Mouse (Mus musculus): ENCODE measurements at regions not wholly inside any gene's neighbourhood (a gene's known extent, or its start where the extent isn't known, plus 50 kb on each side); places are given as distances from the start of the nearest gene placed in this dataset.

DNA sequence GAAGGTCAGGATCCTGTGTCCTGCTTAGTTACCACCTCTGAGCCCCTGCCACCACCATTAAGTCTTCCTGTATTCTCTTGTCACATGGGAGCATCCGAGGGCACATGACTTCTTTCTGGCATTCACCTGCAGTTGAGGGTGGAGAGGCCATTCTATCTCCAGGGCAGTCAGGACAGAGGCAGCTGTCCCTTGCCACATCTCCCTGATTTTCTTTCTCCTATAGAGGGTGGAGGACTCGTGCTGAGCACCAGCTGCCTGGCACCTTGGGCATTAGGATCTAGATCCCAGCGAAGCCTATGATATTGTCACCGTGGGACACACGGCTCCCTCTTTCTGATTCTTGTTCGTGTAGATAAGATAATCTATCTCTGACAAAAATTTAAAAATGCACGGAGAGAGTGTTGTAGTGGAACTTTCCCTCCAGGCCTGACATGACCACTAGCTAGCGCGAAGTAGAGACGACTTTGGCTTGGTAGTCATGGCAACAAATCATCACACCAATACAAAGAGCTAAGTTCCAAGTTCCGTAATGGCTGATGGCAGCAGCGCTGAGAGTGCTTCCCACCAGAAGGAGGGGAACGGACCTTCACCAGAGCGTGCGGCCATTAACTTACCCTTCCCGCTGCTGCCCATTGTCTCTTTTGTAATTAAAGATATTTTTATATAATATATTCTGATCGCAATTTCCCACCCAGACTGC is 137.7 kb downstream of the Ipmk start:
- DNase-seq (ENCODE audit: low read depth, low spot score) = peak; percentile 31

DNA sequence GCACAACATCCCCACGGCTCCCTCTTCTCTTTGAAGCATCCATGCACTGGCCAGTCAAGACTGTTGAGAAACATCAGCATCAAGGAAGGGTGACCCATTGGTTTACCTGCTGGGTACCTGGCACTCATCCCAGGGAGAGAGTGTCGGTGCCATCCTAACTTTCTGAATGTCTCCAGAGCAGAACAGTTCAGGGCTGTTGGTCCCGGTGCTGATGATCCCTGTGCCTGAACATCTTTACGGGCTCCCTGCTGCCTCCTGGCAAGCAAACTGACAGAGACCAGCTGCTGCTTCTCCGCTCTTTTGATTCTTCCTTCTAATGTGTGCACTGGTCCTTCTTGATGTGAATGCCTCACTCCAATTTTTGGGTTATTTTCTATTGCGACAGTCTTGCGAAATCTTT is 142.2 kb downstream of the Ipmk start:
- no peak for DNase-seq (ENCODE audit: low read depth, low spot score)

DNA sequence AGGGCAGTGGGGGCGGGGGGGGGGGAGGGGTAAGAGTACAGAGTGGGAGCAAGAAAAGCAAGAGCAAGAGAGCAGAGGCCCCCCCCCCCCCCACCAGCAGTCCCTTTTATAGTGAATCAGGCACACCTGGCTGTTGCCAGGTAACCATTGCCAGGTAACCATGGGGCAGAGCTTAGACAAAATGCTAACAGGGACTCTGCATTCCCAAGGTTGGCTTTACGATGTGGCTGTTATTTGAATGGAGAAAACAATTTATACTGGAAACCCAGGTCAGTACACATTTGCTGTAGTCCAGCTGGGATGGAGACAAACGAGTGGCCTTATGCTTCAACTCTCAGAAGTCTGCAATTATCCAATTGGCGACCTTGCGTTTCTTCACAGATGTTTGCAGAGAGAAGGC is 154.5 kb downstream of the Ipmk start:
- DNase-seq (ENCODE audit: low read depth, low spot score) = no peak

DNA sequence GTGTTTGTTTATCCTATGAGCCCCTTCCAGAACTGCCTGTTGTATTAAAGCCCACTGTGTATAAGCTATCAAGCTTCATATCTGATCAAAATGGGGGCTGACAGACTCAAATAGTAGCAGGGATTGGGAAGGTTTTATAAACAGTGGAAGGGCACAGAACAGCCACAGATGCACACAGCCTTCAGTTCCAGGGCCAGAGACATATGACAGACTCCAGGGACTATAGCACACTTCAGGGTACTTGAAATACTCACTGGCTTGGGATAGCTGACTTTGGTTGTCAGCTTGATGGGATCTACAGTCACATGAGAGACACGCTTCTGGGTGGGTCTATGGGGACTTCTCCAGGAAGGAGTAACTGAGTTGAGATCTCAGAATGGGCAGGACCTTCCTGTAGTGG is 156.7 kb downstream of the Ipmk start:
- no peak for DNase-seq (ENCODE audit: low read depth, low spot score)

DNA sequence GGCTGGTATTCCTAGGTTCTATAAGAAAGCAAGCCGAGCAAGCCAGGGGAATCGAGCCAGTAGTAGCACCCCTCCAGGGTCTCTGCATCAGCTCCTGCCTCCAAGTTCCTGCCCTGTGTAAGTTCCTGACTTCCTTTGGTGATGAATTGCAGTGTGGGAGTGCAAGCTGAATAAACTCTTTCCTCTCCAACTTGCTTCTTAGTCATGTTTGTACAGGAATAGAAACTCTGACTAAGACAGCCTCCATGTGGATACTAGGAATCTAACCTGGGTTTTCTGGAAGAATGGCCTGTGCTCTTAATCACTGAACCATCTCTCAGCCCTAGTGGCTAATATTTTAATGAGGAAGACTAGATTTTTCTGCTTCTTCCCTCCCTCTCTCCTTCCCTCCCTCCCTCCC is 177.7 kb downstream of the Ipmk start:
- DNase-seq (ENCODE audit: low read depth, low spot score) = no peak

DNA sequence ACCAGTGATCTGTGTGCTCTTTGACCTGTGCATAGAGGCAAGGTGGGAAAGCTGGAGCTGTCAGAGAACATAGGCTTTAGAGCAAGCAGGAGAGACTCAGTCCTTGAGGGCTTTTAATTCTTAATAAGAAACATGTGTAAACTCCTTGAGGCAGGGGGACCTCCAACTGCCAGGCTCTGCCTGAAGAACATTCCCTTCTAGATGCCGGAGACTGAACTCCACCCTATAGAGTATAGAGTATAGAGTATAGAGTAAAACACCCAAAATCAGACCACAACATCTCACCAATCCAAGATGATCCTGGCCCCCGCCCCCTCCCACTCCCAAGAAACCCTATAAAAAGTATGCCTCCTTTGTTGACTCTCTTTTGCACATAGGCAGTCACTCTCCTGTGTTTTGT is 186.2 kb downstream of the Ipmk start:
- no peak for DNase-seq (ENCODE audit: low read depth, low spot score)

DNA sequence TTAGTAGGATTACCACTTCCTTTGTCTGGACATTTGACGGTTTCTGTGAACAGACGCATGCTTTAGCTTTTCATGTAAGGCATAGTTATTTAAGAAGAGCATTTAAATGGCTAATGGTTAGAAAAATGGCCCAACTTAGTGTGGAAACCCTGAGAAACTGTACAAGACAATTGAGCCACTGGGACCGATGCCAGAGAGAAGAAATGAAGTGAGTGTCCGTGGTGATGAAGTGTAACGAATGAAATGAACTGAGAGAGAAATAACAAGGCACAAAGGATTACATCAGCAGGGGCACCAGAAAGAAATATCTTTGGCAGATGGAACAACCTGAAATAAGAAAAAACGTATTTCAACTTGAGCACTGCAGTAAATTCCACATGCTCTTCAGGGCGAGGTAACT is 197.9 kb downstream of the Ipmk start:
- no peak for DNase-seq (ENCODE audit: low read depth, low spot score)

DNA sequence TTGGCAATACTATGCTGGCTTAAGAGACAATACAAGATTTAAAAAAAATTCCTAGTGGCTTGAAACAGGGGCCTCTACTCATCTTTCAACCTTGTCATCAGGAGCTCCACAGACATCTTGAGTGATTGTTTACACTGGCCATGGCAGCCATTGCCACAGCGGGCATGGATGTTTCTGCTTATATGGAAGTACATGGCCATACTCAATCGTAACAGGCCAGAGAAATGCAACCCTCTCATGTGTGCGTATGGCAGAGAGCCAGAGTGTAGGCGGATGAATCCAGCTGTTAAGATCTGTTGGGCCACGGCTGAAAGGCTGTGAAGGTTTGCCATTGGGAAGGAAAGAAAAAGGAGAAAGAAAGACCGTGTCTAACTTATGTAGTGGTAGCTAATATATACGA is 198.9 kb downstream of the Ipmk start:
- DNase-seq (ENCODE audit: low read depth, low spot score) = no peak

DNA sequence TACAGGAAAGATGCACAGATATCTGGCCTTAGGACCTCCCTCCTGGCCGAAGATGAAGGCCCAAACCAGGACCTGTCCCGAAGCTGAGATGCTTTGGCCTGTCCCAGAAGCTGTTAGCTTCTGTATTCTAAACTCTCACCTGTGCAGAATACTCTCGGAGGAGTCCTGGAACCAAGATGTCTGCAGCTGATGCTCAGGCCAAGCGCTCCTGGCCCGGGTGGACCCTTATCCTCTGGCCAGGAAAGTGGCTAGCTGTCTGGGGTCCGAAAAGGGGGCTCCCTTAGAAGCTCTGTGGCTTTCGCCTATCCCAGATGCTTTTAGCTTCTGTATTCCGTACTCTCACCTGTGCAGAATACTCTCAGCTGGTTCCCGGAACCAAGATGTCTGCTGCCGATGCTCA is 236.2 kb downstream of the Ipmk start:
- no peak for DNase-seq (ENCODE audit: low read depth, low spot score)

DNA sequence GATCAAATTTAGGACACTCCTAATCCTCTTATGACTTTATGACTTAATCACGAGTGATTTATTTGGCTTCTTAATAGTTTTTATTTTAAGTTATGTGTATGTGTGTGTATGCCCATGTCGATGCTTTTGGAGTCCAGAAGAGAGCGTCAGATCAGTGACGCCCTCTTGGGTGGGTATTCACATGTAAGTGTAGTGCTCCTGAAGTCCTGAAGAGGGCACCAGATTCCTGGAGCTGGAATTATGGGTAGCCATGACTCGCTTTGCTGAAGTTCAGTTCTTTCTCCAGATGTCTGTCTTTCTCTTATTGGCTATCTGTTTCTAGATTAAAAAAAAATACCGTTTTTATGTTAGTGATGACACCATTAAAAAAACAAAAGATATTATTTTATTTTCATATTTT is 251.0 kb downstream of the Ipmk start:
- no peak for DNase-seq (ENCODE audit: low read depth, low spot score)

DNA sequence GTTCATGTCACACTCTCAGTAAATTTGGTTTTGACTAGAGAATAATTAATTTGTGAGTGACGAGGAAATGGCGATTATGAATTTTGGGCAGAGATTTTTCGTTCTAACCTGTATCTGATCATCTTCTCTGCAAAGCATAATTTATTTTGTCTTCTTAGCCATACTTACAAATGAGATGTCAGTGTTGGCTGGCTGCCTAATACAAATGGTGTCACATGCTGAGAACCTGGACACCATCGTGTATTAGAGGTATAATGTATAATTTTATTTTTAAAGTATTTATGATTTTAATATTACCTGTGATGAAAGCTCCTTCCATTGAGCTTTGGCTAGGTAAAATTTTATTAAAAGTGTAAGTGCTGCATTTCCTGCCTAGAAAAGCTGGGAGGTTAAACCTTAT is 266.2 kb downstream of the Ipmk start:
- DNase-seq (ENCODE audit: low read depth, low spot score) = no peak

DNA sequence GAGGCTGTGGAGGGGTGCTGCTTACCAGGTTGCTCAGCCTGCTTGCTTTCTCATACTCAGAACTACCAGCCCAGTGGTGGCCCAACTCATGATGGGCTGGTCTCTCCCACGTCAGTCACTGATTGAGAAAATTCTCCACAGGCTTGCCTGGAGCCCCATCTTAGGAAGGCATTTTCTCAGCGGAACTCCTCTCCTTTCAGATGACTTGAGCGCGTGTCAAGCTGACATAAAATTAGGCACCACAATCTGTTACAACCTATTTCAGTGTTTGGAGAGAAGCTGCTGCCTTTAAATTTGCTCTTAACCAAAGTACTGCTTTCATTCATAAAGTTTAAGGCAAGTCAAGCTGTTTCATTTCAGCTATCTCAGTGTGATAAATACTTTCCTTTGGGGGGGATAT is 269.6 kb downstream of the Ipmk start:
- no peak for DNase-seq (ENCODE audit: low read depth, low spot score)

DNA sequence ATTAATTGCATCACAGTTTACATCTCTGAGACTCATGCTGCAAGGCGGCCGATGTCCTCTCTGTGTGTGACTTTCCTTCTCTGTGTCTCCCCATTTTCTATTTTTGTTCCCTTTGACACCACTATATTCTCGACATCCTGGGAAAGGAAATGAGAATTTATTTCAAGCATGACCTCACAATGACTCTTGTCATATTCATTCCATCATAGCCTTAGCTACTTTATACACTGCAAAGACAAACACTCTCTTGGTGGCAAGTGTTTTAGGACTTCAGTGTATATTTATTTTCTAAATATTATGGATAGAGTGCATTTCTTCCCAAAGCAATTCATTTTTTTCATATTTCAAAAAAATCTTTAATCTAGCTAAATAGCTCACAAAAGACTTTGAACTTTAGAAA is 298.5 kb downstream of the Ipmk start:
- no peak for DNase-seq (ENCODE audit: low read depth, low spot score)

DNA sequence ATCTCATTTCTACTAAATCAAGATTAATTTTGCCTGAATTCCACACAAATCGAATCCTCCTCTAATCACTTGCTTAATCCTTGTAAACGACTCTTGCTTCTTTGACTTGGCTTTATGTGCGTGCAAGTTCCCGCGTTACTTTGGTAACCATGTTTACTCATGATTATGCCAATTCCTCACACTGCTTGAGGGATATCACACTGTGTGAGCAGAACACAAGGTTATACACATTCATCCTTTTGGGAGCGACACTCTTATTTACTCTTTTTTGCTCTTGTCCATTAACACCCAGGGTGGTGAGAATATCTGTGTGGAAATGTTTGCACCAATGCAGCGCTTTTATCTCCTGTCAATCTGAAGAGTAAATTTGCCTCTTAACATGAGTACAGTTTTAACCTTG is 310.0 kb downstream of the Ipmk start:
- no peak for DNase-seq (ENCODE audit: low read depth, low spot score)

DNA sequence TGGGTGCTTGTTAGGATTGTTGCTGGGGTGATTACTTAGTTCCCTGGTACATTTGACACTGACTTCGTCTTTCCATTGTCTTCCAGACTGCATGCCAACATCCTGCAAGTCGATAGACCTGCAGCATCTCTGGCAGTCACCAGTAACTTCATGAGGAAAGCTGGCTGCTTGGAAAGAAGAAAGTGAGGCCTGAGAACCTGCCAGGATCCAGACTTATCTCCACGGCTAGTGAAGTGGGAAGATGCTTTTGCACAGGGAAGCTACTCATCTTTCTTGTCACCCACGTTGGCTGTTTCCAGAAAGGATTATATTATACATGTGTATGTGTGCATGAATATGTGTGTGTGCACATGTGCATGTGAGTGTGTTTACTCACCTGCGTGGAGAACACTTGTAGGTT is 316.0 kb downstream of the Ipmk start:
- DNase-seq (ENCODE audit: low read depth, low spot score) = no peak

DNA sequence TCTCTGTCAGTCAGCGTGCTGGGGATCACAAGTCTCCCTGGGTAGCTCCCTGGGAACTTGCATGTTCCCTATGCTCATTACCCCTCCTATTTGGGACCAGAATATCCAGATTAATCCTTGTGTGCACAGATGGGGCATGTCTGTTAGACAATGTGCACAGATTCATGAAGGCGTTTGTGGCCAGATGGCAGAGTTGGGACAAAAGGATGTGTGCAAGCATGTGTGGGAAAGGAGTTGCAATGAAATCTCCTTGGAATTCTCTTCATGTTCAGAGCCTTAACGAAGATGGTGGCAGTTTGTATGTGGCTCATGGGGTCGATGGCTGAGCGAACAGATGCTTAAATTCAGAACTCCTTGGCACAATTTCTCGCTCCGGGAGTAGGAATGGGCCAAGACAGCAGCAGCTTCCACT is 319.6 kb downstream of the Ipmk start:
- DNase-seq (ENCODE audit: low read depth, low spot score) = no peak

DNA sequence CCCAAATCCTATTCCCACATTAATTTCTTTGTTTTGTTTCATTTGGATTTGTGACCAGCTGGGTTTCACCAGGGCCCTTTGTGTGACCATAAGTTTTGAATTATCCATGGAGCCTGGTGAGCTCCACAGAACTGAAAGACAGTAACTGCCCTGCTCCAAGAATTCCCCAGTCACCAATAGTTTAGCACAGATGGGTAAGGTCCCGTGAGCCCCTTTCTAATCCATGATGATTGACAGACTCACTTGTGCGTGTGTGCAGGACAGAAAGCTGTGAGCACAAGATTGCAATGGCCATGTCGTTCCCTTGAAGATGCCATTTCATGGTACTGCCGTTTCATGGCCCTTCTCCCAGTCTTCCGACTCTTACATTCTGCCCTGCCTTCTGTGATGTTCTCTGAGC is 331.7 kb downstream of the Ipmk start:
- DNase-seq (ENCODE audit: low read depth, low spot score) = no peak

DNA sequence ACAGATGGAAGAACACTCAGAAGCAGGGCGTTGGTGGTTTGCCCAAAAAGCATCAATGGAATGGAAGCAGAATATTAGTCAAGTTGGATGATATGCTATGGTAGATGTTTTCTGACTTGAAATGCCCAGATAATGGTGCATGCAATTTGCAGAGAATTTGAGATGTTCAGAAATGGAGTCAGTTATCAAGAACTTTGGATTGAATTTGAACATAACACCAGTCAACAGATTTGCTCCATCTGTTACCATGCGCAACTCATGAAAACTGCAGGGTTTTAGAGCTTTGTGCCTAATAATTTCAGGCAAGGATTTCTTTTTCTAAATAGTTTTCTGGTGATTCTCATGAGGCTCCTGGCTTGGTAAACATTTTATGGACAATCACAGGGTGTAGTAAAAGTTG is 365.9 kb downstream of the Ipmk start:
- DNase-seq (ENCODE audit: low read depth, low spot score) = no peak

DNA sequence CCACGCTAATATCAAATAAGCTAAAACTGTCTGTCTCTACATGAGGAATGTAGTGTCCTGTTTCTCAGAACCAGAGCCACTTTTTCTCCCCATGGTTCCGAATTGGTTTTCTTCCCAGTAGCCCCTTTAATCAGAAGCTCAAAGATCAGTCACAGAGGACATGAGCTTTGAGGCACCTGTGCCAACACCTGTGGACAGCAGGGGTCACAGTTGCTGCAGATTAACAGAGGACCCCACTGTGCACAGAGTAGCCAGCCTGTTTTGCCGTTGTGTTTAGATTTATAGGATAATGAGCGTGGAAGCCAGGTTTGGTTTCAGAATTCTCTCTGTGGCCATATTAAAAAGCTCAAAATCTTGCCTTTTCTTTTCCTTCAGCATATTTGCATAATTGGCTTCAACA is 380.2 kb downstream of the Ipmk start:
- no peak for DNase-seq (ENCODE audit: low read depth, low spot score)

DNA sequence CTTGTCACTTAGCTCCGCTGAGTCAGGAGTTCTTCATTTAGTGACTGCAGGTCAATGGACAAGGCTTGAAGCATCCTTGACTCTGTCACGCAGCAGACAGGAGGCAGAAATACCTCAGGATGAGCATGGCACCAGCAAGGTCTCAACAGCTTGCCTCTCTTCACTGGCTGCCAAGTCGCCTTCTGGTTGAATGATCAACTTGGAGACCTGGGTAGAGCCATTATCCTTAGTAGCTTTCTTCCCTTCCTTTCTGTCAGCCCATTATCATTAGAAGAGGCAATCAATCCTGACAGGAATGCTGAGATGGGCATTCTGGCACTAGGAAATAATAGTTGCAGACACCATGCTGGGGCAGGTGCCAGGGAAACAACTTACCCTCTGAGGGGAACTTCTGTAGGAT is 386.3 kb downstream of the Ipmk start:
- DNase-seq (ENCODE audit: low read depth, low spot score) = no peak

DNA sequence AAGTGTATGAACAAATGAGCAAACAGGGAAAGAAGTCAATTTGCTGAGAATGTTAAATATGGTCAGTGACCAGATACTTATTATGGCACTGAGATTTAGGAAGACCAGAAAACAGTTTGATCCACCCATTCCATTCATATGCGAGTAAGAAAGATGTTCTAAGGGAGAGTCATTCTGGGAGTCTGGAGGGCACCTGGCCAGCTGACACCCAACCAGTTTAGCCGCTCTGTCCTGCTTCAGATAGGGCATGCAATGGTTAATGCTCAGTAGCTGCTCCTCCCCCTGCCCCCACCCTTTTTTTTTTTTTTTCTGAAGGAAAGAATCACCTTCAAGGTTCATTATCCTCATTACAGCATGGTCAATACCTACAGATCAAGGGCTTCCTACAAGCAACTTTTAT is 386.9 kb downstream of the Ipmk start:
- DNase-seq (ENCODE audit: low read depth, low spot score) = no peak

DNA sequence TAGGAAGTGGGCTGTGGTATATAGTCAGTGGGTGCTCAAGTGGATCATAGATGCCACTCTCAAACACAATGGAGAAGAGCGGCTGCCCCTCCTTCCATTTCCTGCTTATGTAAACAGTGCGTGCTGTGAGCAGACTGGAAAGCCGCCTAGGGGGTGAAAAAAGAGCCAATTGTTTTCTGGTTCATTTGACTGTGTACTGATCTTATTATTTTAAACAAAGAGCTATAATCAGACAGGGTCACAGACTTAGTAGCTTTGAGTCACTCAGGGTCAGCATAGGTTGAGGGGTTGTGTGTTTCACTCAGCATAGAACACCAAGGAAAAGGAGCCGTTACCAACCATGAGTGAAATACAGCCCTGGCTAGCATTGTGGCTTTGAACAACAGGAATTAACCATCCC is 390.7 kb downstream of the Ipmk start:
- DNase-seq (ENCODE audit: low read depth, low spot score) = peak; percentile 51

DNA sequence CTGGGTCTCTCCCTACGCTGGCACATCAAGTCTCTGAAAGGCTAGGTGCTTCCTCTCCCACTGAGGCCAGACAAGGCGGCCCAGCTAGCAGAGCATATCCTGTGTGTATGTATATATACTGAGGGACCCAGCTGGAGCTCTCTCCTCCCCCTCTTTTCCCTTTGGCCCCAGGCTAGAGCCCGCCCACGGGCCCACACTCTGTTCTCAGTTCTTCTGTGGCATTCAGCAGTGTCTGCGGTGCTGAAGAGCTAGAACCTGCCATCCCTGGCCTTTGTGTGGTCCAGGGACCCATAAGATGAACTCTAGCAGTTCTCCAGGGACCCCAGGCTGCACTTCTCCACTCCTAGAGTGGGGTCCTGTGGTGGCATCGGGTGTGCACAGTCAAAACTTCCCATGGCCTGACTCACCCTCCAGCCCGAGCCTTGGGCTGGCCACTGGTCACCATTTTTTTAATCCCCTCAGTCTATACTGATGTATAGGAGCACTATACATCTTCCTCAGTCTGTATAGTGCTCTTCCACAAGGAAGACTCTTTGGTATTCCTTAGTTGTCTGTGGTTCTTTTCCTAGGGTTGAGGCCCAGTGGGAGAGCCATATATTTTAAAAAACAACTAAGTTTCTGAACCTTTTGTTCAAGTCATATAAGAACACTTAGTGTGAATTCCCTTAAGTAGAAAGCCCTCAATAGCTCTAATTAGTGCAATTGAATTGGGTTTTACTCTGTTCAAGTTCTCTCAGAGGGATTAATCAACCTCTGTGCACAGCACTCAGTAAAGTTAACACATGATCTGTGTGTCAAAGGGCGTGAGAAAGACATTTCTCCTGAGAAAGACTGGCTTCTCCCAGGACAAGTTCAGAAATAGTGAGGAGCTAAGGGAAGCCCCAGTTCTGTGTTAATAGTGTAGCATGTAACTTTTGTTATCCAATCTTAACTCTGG is 401.3 kb downstream of the Ipmk start:
- no peak for DNase-seq (ENCODE audit: low read depth, low spot score)

Measured in mesoderm, embryonic 11.5 days (tissue).